Mouse (Mus musculus) kidney, adult 2 months (tissue): ENCODE measurements around the gene Phrf1. TPM values are rescaled to one million over a fixed set of nuclear protein-coding genes. Genes with fewer than 3 reads are reported as not detected.

ENCODE experiments used
- DNase-seq: peaks from one replicate; pipeline ENCODE4 v3.0.0; 2021
- H3K27ac ChIP-seq: fragments of 200-500 bp; 2 replicates; pipeline ENCODE4 v1.5.1; 2012; ENCODE audit warnings: low read depth, low read length, control low read depth, inconsistent platforms; ENCODE audit not compliant: insufficient read depth
- H3K27me3 ChIP-seq: fragments of 200-500 bp; replicated peaks from 2 replicates; pipeline ENCODE4 v1.6.1; 2012; ENCODE audit warnings: mild to moderate bottlenecking, moderate library complexity, low read length, inconsistent platforms; ENCODE audit not compliant: control insufficient read depth, insufficient read depth
- H3K36me3 ChIP-seq: fragments of 200-500 bp; 2 replicates; pipeline ENCODE4 v1.6.1; 2012; ENCODE audit warnings: mild to moderate bottlenecking, moderate library complexity, low read length, inconsistent platforms; ENCODE audit not compliant: control insufficient read depth, insufficient read depth
- H3K4me1 ChIP-seq: fragments of 200-500 bp; 2 replicates; pipeline ENCODE4 v1.6.1; 2011; ENCODE audit warnings: low read length; ENCODE audit not compliant: control insufficient read depth, insufficient read depth
- H3K4me3 ChIP-seq: fragments of 200-500 bp; 2 replicates; pipeline ENCODE4 v1.5.1; 2011; ENCODE audit warnings: mild to moderate bottlenecking, low read depth, low read length, control low read depth; ENCODE audit not compliant: insufficient read depth
- CTCF ChIP-seq: fragments of 200-500 bp; conservative IDR thresholded peaks from 2 replicates; pipeline ENCODE4 v1.5.1; 2011; ENCODE audit warnings: low read depth, mild to moderate bottlenecking, control low read depth, low read length, moderate library complexity, mixed read lengths; ENCODE audit not compliant: insufficient read depth, insufficient read length
- POLR2A ChIP-seq: fragments of 200-500 bp; IDR thresholded peaks from one replicate; pipeline ENCODE4 v1.6.1; 2011; ENCODE audit warnings: low read depth, low read length, control low read depth
- WGBS: fragments of 180-500 bp; shearing (Covaris S2); methylation state at CpG from one replicate; pipeline ENCODE4 v1.1.7; 2018; 5-methylcytosine and 5-hydroxymethylcytosine counted together
- polyA plus RNA-seq: library from polyadenylated mRNA; depleted of rRNA; stranded (reverse); fragments of >200 nt; gene quantifications from 2 replicates; pipeline ENCODE4 v1.2.3, GENCODE M21; 2012

Gene Phrf1
- polyA plus RNA-seq, 1 experiment, result 19.1 TPM

GRCm38 (mm10) chr7:141192776-141193347, 35.7 kb upstream of the Phrf1 start:
- peak overlapping the region; percentile 33; the same call in 1 of the 2 replicates for H3K27ac ChIP-seq
- H3K4me1 ChIP-seq, result peaks cover 8% of the 10 kb centered on the region; the same call in 1 of the 2 replicates
- TF ChIP-seq CTCF (no peak), POLR2A (no peak)
- H3K27me3 ChIP-seq, result no peaks in the 10 kb centered on the region
- H3K4me3 ChIP-seq, result peak overlapping the region; percentile 77
- WGBS, result 28% methylated on average over 12 of the region's 12 CpGs
- DNase-seq, result no peak
- peaks cover 2% of the 10 kb centered on the region; the same call in 1 of the 2 replicates for H3K36me3 ChIP-seq

GRCm38 (mm10) chr7:141193348-141193856, 35.2 kb upstream of the Phrf1 start:
- H3K27me3 ChIP-seq, result no peaks in the 10 kb centered on the region
- DNase-seq, result peak; percentile 56
- H3K36me3 ChIP-seq, result peaks cover 2% of the 10 kb centered on the region; the same call in 1 of the 2 replicates
- under 1% methylated on average over 43 of the region's 43 CpGs for WGBS
- peaks cover 8% of the 10 kb centered on the region; the same call in 1 of the 2 replicates for H3K4me1 ChIP-seq
- peak overlapping the region; percentile 77 for H3K4me3 ChIP-seq
- TF ChIP-seq CTCF (no peak), POLR2A (no peak)
- H3K27ac ChIP-seq, result peak overlapping the region; percentile 33

GRCm38 (mm10) chr7:141193948-141194347, 34.6 kb upstream of the Phrf1 start, which contains the start of the genes Hras and Lrrc56:
TSS of gene Hras (minus strand) at chr7:141194005.
TSS of gene Lrrc56 (plus strand) at chr7:141194157.
- peak within 1 kb of the TSS; percentile 88 for H3K27ac ChIP-seq

GRCm38 (mm10) chr7:141194409-141194808, 34.2 kb upstream of the Phrf1 start:
- WGBS, result under 1% methylated on average over 23 of the region's 23 CpGs
- Histone ChIP-seq H3K27me3 (no peaks in the 10 kb centered on the region), H3K27ac (peak overlapping the region; percentile 88), H3K4me3 (peak overlapping the region; percentile 93), H3K36me3 (peaks cover 2% of the 10 kb centered on the region; the same call in 1 of the 2 replicates), H3K4me1 (peaks cover 8% of the 10 kb centered on the region; the same call in 1 of the 2 replicates)
- no peak for TF ChIP-seq POLR2A
- TF ChIP-seq CTCF, result no peak
- DNase-seq, result no peak

More at GRCm38 (mm10) chr7:141193948-141194347, 34.6 kb upstream of the Phrf1 start, which contains the start of the genes Hras and Lrrc56:
- Histone ChIP-seq H3K4me3 (peak within 1 kb of the TSS; percentile 93), H3K36me3 (peaks cover 2% of the 10 kb centered on the region; the same call in 1 of the 2 replicates), H3K27me3 (no peaks in the 10 kb centered on the region), H3K4me1 (peaks cover 8% of the 10 kb centered on the region; the same call in 1 of the 2 replicates)
- TF ChIP-seq CTCF, result no peak
- peak; percentile 95 for TF ChIP-seq POLR2A
- peak; percentile 99 for DNase-seq
- WGBS, result under 1% methylated on average over 38 of the region's 39 CpGs

GRCm38 (mm10) chr7:141194830-141195229, 33.8 kb upstream of the Phrf1 start:
- Histone ChIP-seq H3K27ac (peak overlapping the region; percentile 88), H3K4me3 (peak overlapping the region; percentile 93), H3K36me3 (peaks cover 2% of the 10 kb centered on the region; the same call in 1 of the 2 replicates), H3K27me3 (no peaks in the 10 kb centered on the region), H3K4me1 (peaks cover 8% of the 10 kb centered on the region; the same call in 1 of the 2 replicates)
- no peak for TF ChIP-seq POLR2A
- no peak for TF ChIP-seq CTCF
- DNase-seq, result peak; percentile 95
- WGBS, result 1% methylated on average over 28 of the region's 28 CpGs

GRCm38 (mm10) chr7:141195754-141196153, 32.8 kb upstream of the Phrf1 start:
- 93% methylated on average over 2 of the region's 2 CpGs for WGBS

GRCm38 (mm10) chr7:141196619-141197282, 31.8 kb upstream of the Phrf1 start:
- peaks cover 2% of the 10 kb centered on the region; the same call in 1 of the 2 replicates for H3K36me3 ChIP-seq
- H3K27me3 ChIP-seq, result no peaks in the 10 kb centered on the region
- TF ChIP-seq POLR2A (no peak), CTCF (no peak)
- peaks cover 8% of the 10 kb centered on the region; the same call in 1 of the 2 replicates for H3K4me1 ChIP-seq
- no peak overlapping the region for H3K4me3 ChIP-seq
- WGBS, result 98% methylated on average over 8 of the region's 8 CpGs
- no peak for DNase-seq
- H3K27ac ChIP-seq, result no peak overlapping the region

More at GRCm38 (mm10) chr7:141195754-141196153, 32.8 kb upstream of the Phrf1 start:
- DNase-seq, result no peak
- H3K4me1 ChIP-seq, result peaks cover 8% of the 10 kb centered on the region; the same call in 1 of the 2 replicates
- TF ChIP-seq POLR2A (no peak), CTCF (no peak)
- no peak overlapping the region for H3K4me3 ChIP-seq
- no peaks in the 10 kb centered on the region for H3K27me3 ChIP-seq
- peaks cover 2% of the 10 kb centered on the region; the same call in 1 of the 2 replicates for H3K36me3 ChIP-seq
- no peak overlapping the region for H3K27ac ChIP-seq
